In genomic region chr11:88103214-88103941, GRCm38 (mm10) we compare ENCODE assay signal across 26 mouse cellular contexts. TPM values are rescaled to one million over a fixed set of nuclear protein-coding genes. Genes with fewer than 3 reads are reported as not detected.
A peak's percentile ranks its signal among the peaks of the same experiment; 100 is the strongest.
DNase-seq lines count a peak whose midpoint lies in the region; ATAC-seq and TF ChIP-seq lines count a peak whose summit lies in the region.
"Had no signal": no experiment of that assay in that cellular context is flagged by ENCODE, and none has a peak within 500 bp of the region (broad histone marks: within the 10 kb centered on the region; RNA-seq: fewer than 3 reads in every experiment).

No protein-coding gene starts in this region.

- WGBS in heart, embryonic 12.5 days, result 56% methylated on average over 19 of the region's 19 CpGs

- peak; percentile 98 for TF ChIP-seq EP300 in CH12.LX (IDR thresholded peaks at IDR 0.05; ENCODE audit: low read length)

- H3K4me1 ChIP-seq in heart, embryonic 12.5 days (replicated peaks), result peaks cover 54% of the 10 kb centered on the region
- H3K4me1 ChIP-seq in CH12.LX (ENCODE audit: control insufficient read depth in 1 of 2, insufficient read depth in 2 of 2), result peaks cover 41 to 71% of the 10 kb centered on the region in 2 experiments

- no peak; the same call in 1 of the 2 replicates for TF ChIP-seq RAD21 in CH12.LX (IDR thresholded peaks at IDR 0.05; ENCODE audit: low read depth, low read length)

- H3K9me3 ChIP-seq in heart, embryonic 12.5 days (replicated peaks), result no peaks in the 10 kb centered on the region
- H3K9me3 ChIP-seq in CH12.LX (replicated peaks; ENCODE audit: low read length), result no peaks in the 10 kb centered on the region
- H3K9me3 ChIP-seq: embryonic facial prominence, embryonic 15.5 days; hindbrain, embryonic 13.5 days had no signal

- H3K79me2 ChIP-seq in CH12.LX (replicated peaks; ENCODE audit: control insufficient read depth, extremely low read depth, insufficient read depth, poor library complexity, severe bottlenecking), result no peaks in the 10 kb centered on the region

- H3K4me2 ChIP-seq in heart, embryonic 12.5 days, result peak overlapping the region; percentile 5; the same call in 1 of the 2 replicates
- peak overlapping the region; percentile 67 for H3K4me2 ChIP-seq in CH12.LX (ENCODE audit: insufficient read depth, low read depth, poor library complexity, severe bottlenecking)
- H3K4me2 ChIP-seq: embryonic facial prominence, embryonic 15.5 days; hindbrain, embryonic 13.5 days; liver, embryonic 11.5 days had no signal

- DNase-seq in heart, postnatal 4 days, result no peak
- DNase-seq in CH12.LX (ENCODE audit: extremely low read depth), result peak; percentile 95
- peak; percentile 81 for DNase-seq in induced T-regulatory cell, adult 2 months (ENCODE audit: low read depth)
- peak; percentile 54 for DNase-seq in lung, postnatal 25 days (ENCODE audit: low spot score)
- DNase-seq in adrenal gland, postnatal 25 days, result no peak
- DNase-seq in right cerebral cortex, postnatal 10 days (ENCODE audit: low spot score in 2 of 2), result no peak
- no peak for DNase-seq in B cell, adult 2 months
- DNase-seq: adrenal gland, postnatal 10 days; cerebellum, adult 9-10 months; gastrocnemius, adult 2 months; heart, postnatal 10 days; kidney, adult 18-20 months; kidney, postnatal 25 days; liver, postnatal 0 days; right cerebral cortex, adult 18-20 months; thymus, adult 18-20 months; thymus, postnatal 36 days had no signal

- no peak for TF ChIP-seq CTCF in CH12.LX (conservative IDR thresholded peaks at IDR 0.05 in 1 of 2, IDR thresholded peaks at IDR 0.05 in 1 of 2; ENCODE audit: low read depth in 2 of 2, low read length in 2 of 2)

- dilution Hi-C loops in CH12.LX (cut with MboI; ENCODE audit: extremely low pct_ligation_motif_present, extremely low pct_unique_long_range_greater_than_20kb, low sequenced_read_pairs), result no loop called here

- no peak overlapping the region for H3K4me3 ChIP-seq in heart, embryonic 12.5 days
- H3K4me3 ChIP-seq in CH12.LX (replicated peaks in 1 of 3; ENCODE audit: low read depth in 2 of 3, low read length in 2 of 3, poor library complexity in 1 of 3), result no peak overlapping the region
- H3K4me3 ChIP-seq: embryonic facial prominence, embryonic 15.5 days; gastrocnemius, adult 2 months; hindbrain, embryonic 13.5 days; layer of hippocampus, adult 2 months had no signal

- in situ Hi-C loops in CH12.LX (cut with MboI; ENCODE audit: low pct_ligation_motif_present, low pct_unique_long_range_greater_than_20kb, low sequenced_read_pairs), result no loop called here

- peak; percentile 29; the same call in 1 of the 2 replicates for TF ChIP-seq POLR2A in CH12.LX (IDR thresholded peaks at IDR 0.05; ENCODE audit: low read depth, low read length)

- no peak for ATAC-seq in heart, embryonic 12.5 days (ENCODE audit: insufficient number of reproducible peaks, low FRiP score)
- ATAC-seq: activated CD4-positive, CD25-positive, alpha-beta regulatory T cell, adult 4 months; forebrain, embryonic 14.5 days; inflammation-experienced regulatory T-cells, adult 6 months; liver, postnatal 0 days; Patski had no signal

- H3K27ac ChIP-seq in heart, embryonic 12.5 days (ENCODE audit: poor library complexity, severe bottlenecking), result no peak overlapping the region
- H3K27ac ChIP-seq in CH12.LX (ENCODE audit: insufficient read depth, low read depth), result no peak overlapping the region
- H3K27ac ChIP-seq: embryonic facial prominence, embryonic 15.5 days; hindbrain, embryonic 13.5 days; layer of hippocampus, adult 2 months had no signal

- no peak overlapping the region for H3K9ac ChIP-seq in heart, embryonic 12.5 days
- H3K9ac ChIP-seq in CH12.LX (ENCODE audit: insufficient read depth, low read depth), result no peak overlapping the region
- H3K9ac ChIP-seq: embryonic facial prominence, embryonic 15.5 days; hindbrain, embryonic 13.5 days; liver, postnatal 0 days had no signal

- H3K36me3 ChIP-seq in heart, embryonic 12.5 days, result no peaks in the 10 kb centered on the region
- H3K36me3 ChIP-seq in CH12.LX (replicated peaks in 1 of 2; ENCODE audit: control insufficient read depth in 1 of 2, insufficient read depth in 1 of 2, low read length in 1 of 2), result no peaks in the 10 kb centered on the region
- H3K36me3 ChIP-seq: embryonic facial prominence, embryonic 15.5 days; hindbrain, embryonic 13.5 days had no signal

- no peaks in the 10 kb centered on the region for H3K27me3 ChIP-seq in heart, embryonic 12.5 days (replicated peaks)
- peaks cover 58% of the 10 kb centered on the region for H3K27me3 ChIP-seq in CH12.LX (replicated peaks)
- H3K27me3 ChIP-seq: embryonic facial prominence, embryonic 15.5 days; hindbrain, embryonic 13.5 days; Patski had no signal

TF ChIP-seq in CH12.LX, 34 proteins besides CTCF, POLR2A, EP300 and RAD21 (continues in another document):
- TF ChIP-seq NELFE (IDR thresholded peaks at IDR 0.05; ENCODE audit: low read depth, low read length), result peak; percentile 28; the same call in 1 of the 2 replicates
- TF ChIP-seq SMC3 (IDR thresholded peaks at IDR 0.05; ENCODE audit: low read depth, low read length), result peak; percentile 30
- TF ChIP-seq CHD2 (IDR thresholded peaks at IDR 0.05; ENCODE audit: low read length), result peak; percentile 97
- peak; percentile 76 for TF ChIP-seq ELF1 (IDR thresholded peaks at IDR 0.05; ENCODE audit: low read depth, low read length)
- 0 out of 2 replicates have a peak, but pooled peaks have one; percentile 21 for TF ChIP-seq UBTF (IDR thresholded peaks at IDR 0.05; ENCODE audit: low read depth, low read length)
- peak; percentile 96 for TF ChIP-seq MXI1 (IDR thresholded peaks at IDR 0.05; ENCODE audit: low read depth, low read length)
- peak; percentile 89 for TF ChIP-seq MAFK (IDR thresholded peaks at IDR 0.05; ENCODE audit: insufficient replicate concordance, low read length)
- TF ChIP-seq TCF12 (IDR thresholded peaks at IDR 0.05; ENCODE audit: low read depth, low read length), result peak; percentile 89; the same call in 1 of the 2 replicates
- peak; percentile 97 for TF ChIP-seq ETS1 (conservative IDR thresholded peaks at IDR 0.05; ENCODE audit: low read depth, low read length)
- TF ChIP-seq GABPA (IDR thresholded peaks at IDR 0.05; ENCODE audit: insufficient replicate concordance, low read depth, low read length), result no peak
- peak; percentile 91 for TF ChIP-seq MYC (IDR thresholded peaks at IDR 0.05; ENCODE audit: low read depth, low read length)
- TF ChIP-seq PAX5 (IDR thresholded peaks at IDR 0.05; ENCODE audit: low read length), result no peak
- 0 out of 2 replicates have a peak, but pooled peaks have one; percentile 14 for TF ChIP-seq E2F4 (IDR thresholded peaks at IDR 0.05; ENCODE audit: insufficient replicate concordance, low read depth, low read length)
- peak; percentile 92 for TF ChIP-seq SIN3A (IDR thresholded peaks at IDR 0.05; ENCODE audit: low read length)
- TF ChIP-seq JUND (conservative IDR thresholded peaks at IDR 0.05; ENCODE audit: low read depth, low read length), result peak; percentile 99
- peak; percentile 94 for TF ChIP-seq MAX (IDR thresholded peaks at IDR 0.05; ENCODE audit: low read length)
- TF ChIP-seq USF2 (conservative IDR thresholded peaks at IDR 0.05; ENCODE audit: low read depth, low read length), result no peak
- TF ChIP-seq NRF1 (IDR thresholded peaks at IDR 0.05; ENCODE audit: low read depth, low read length), result no peak
- TF ChIP-seq ZKSCAN1 (IDR thresholded peaks at IDR 0.05; ENCODE audit: borderline replicate concordance, low read depth, low read length), result no peak
- TF ChIP-seq POLR2AphosphoS2 (IDR thresholded peaks at IDR 0.05; ENCODE audit: low read depth, low read length), result no peak
- TF ChIP-seq ZMIZ1 (IDR thresholded peaks at IDR 0.05; ENCODE audit: low read depth, low read length), result no peak
- TF ChIP-seq BHLHE40 (IDR thresholded peaks at IDR 0.05; ENCODE audit: low read depth, low read length), result peak; percentile 100
- TF ChIP-seq ZNF384 (IDR thresholded peaks at IDR 0.05; ENCODE audit: low read depth, low read length), result peak; percentile 44
- peak; percentile 88 for TF ChIP-seq MEF2A (IDR thresholded peaks at IDR 0.05; ENCODE audit: borderline replicate concordance, low read depth, low read length)
- no peak for TF ChIP-seq USF1 (IDR thresholded peaks at IDR 0.05; ENCODE audit: low read depth, low read length)
- no peak for TF ChIP-seq KAT2A (IDR thresholded peaks at IDR 0.05; ENCODE audit: insufficient replicate concordance, low read length)
- TF ChIP-seq ZC3H11A (IDR thresholded peaks at IDR 0.05; ENCODE audit: low read depth, low read length), result no peak
- no peak; the same call in 1 of the 2 replicates for TF ChIP-seq CHD1 (IDR thresholded peaks at IDR 0.05; ENCODE audit: low read depth, low read length)
- TF ChIP-seq RCOR1 (conservative IDR thresholded peaks at IDR 0.05; ENCODE audit: low read depth, low read length), result peak; percentile 93
- 0 out of 2 replicates have a peak, but pooled peaks have one; percentile 45 for TF ChIP-seq MAZ (IDR thresholded peaks at IDR 0.05; ENCODE audit: low read depth, low read length)
- TF ChIP-seq HCFC1 (IDR thresholded peaks at IDR 0.05; ENCODE audit: low read depth, low read length), result peak; percentile 48
- peak; percentile 99 for TF ChIP-seq IRF4 (IDR thresholded peaks at IDR 0.05; ENCODE audit: low read depth, low read length)
- TF ChIP-seq JUN (IDR thresholded peaks at IDR 0.05; ENCODE audit: insufficient read depth, low read depth, low read length), result peak; percentile 96

RNA-seq across cellular contexts. Expression of gene Cuedc1, which starts 5.5 kb away (rescaled TPM):
- 20.7 and 22.9 TPM in 2 replicates for polyA plus RNA-seq in heart, embryonic 12.5 days (2016; fragmentation: Nextera tagmentation; extraction: Ambion mirVana)
- 10 to 100 TPM; 39.5 to 40.0 TPM for total RNA-seq in heart, postnatal 4 days (2021)
- total RNA-seq in CH12.LX (2012; rRNA removed) (0.34 and 0.47 TPM in 2 replicates), CH12.LX (2014; rRNA removed) (0.18 and 0.20 TPM in 2 replicates)
- 0.51 and 0.76 TPM in 2 replicates for polyA plus RNA-seq in CH12.LX (2012; ENCODE audit: insufficient read length, low read depth)
- total RNA-seq in adrenal gland, postnatal 25 days (2021), result 50.7 and 68.6 TPM in 2 replicates

RNA-seq across cellular contexts. Expression of gene Vezf1, which starts 35.3 kb away (rescaled TPM):
- polyA plus RNA-seq in heart, embryonic 12.5 days (2016; fragmentation: Nextera tagmentation; extraction: Ambion mirVana), result 27.3 and 29.3 TPM in 2 replicates
- total RNA-seq in heart, postnatal 4 days (2021), result 10 to 100 TPM; 36.7 to 41.3 TPM
- total RNA-seq in CH12.LX (2012; rRNA removed) (5.6 and 7.4 TPM in 2 replicates), CH12.LX (2014; rRNA removed) (8.3 and 9.8 TPM in 2 replicates)
- 10.1 and 11.4 TPM in 2 replicates for polyA plus RNA-seq in CH12.LX (2012; ENCODE audit: insufficient read length, low read depth)
- total RNA-seq in adrenal gland, postnatal 25 days (2021), result 45.8 and 51.8 TPM in 2 replicates

RNA-seq across cellular contexts. Expression of gene Srsf1, which starts 56.2 kb away (rescaled TPM):
- 254 and 260 TPM in 2 replicates for polyA plus RNA-seq in heart, embryonic 12.5 days (2016; fragmentation: Nextera tagmentation; extraction: Ambion mirVana)
- 100 to 1,000 TPM; 207 to 224 TPM for total RNA-seq in heart, postnatal 4 days (2021)
- 416 and 617 TPM in 2 replicates for total RNA-seq in CH12.LX (2012; rRNA removed)
- total RNA-seq in CH12.LX (2014; rRNA removed), result 812 and 852 TPM in 2 replicates
- polyA plus RNA-seq in CH12.LX (2012; ENCODE audit: insufficient read length, low read depth), result 705 and 730 TPM in 2 replicates
- total RNA-seq in adrenal gland, postnatal 25 days (2021), result 226 and 298 TPM in 2 replicates

Comparison
In these comparisons a context has a peak if more than half of its experiments do, and no peak if none do; other contexts are left out.
1. DNase-seq: peak in CH12.LX (single experiment), induced T-regulatory cell, adult 2 months (single experiment) and lung, postnatal 25 days (single experiment); none in heart, postnatal 4 days (single experiment), adrenal gland, postnatal 25 days (single experiment), right cerebral cortex, postnatal 10 days (0 of 2) and B cell, adult 2 months (0 of 2).
2. RNA of gene Cuedc1, which starts 5.5 kb away (total RNA-seq): 50.7 to 68.6 TPM in adrenal gland, postnatal 25 days and 39.5 to 40.0 TPM in heart, postnatal 4 days; 0.18 to 0.47 TPM in CH12.LX; every median in the first group is over 10 times any median in the second.